16 mouse cellular contexts compared by ENCODE assay signal in genomic region chr1:137130264-137130663, GRCm38 (mm10).
"Had no signal": no experiment of that assay in that cellular context is flagged by ENCODE, and none has a peak within 500 bp of the region (broad histone marks: within the 10 kb centered on the region; RNA-seq: fewer than 3 reads in every experiment).

No protein-coding gene starts in this region.

- H3K4me3 ChIP-seq: megakaryocyte, embryonic 14.5 days; neural tube, embryonic 12.5 days; stomach, embryonic 15.5 days had no signal

- DNase-seq: lung, adult 18-20 months; lung, embryonic 14.5 days; lung, postnatal 10 days; midbrain, embryonic 14.5 days; right cerebral cortex, postnatal 14 days; thymus, adult 2 months; thymus, postnatal 25 days; thymus, postnatal 4 days had no signal

- H3K9me3 ChIP-seq: neural tube, embryonic 12.5 days; stomach, embryonic 15.5 days had no signal

- H3K4me2 ChIP-seq: lung, embryonic 14.5 days; midbrain, embryonic 11.5 days; neural tube, embryonic 12.5 days; stomach, embryonic 15.5 days had no signal

- H3K36me3 ChIP-seq: neural tube, embryonic 12.5 days; stomach, embryonic 15.5 days had no signal

- H3K4me1 ChIP-seq: stomach, embryonic 15.5 days had no signal

- H3K27ac ChIP-seq: liver, embryonic 14.5 days; macrophage; neural tube, embryonic 12.5 days; stomach, embryonic 15.5 days; stomach, postnatal 0 days had no signal

- ATAC-seq: midbrain, embryonic 16.5 days had no signal

- H3K9ac ChIP-seq: liver, embryonic 14.5 days; lung, embryonic 14.5 days; neural tube, embryonic 12.5 days; stomach, embryonic 15.5 days had no signal

- H3K27me3 ChIP-seq: megakaryocyte, embryonic 14.5 days; neural tube, embryonic 12.5 days; stomach, embryonic 15.5 days had no signal
